Comparison of ENCODE assay signal across 8 mouse cellular contexts in the genomic region with DNA sequence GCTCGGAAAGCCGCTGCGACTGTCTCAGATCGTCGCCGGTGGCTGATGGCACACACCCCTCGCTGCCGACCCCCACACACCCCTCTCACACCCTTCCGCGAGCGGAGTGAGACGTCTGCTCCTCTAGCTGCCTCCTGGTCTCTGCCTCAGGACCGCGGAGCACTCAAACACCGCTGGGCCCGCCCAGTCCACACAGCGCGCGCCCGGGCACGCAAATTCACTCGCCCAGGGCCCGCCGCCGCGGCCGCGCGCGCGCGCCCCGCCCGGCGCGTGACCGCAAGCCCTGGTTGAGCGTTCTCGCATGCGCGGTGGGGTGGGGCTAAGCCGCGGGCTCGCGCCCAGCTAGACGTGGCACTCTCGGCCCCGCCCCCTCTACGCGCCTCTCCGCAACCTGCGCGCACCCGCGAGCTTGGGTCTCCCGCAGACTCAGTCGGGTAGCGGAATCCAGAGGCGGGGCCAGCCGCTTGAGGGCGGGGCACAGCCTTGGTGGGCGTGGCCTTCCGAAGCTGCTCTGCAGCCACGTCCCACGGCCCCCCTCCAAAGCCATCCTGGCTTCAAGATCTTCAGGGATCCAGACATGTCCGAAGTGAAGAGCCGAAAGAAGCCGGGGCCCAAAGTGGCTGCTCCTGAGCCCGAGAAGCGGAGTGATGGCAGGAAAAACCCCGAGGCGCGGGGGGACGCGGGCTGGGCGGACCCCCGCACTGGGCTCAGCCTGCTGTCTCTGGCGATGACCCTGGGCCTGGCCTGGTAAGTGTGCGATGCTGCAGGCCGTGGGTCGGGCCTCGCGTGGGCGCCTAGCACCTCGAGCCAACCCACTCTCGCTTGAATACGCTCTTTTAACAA. TPM values are rescaled to one million over a fixed set of nuclear protein-coding genes. Genes with fewer than 3 reads are reported as not detected.
DNase-seq lines count a peak whose midpoint lies in the region; ATAC-seq lines count a peak whose summit lies in the region.

Apaf1 (minus strand) TSS at position 221 of the 843 bp plus-strand sequence.
Ikbip (plus strand) TSS at position 391 of the 843 bp plus-strand sequence.

- no peaks in the 10 kb centered on the region for H3K27me3 ChIP-seq in hindbrain, embryonic 16.5 days (replicated peaks; ENCODE audit: control insufficient read depth, insufficient read depth, low read length)

- peaks cover under 1% of the 10 kb centered on the region for H3K36me3 ChIP-seq in hindbrain, embryonic 16.5 days (ENCODE audit: control insufficient read depth, insufficient read depth, low read length)
- peaks cover 14% of the 10 kb centered on the region for H3K36me3 ChIP-seq in macrophage (ENCODE audit: inconsistent target)

- peak; percentile 94 for DNase-seq in WW6 (ENCODE audit: low read depth, low spot score)
- DNase-seq in cerebellum, postnatal 4 days (ENCODE audit: low spot score in 2 of 2): peak; percentile 98 to 100
- peak; percentile 99 for DNase-seq in gastrocnemius, adult 18-20 months (ENCODE audit: low spot score)
- peak; percentile 99 to 100 for DNase-seq in left cerebral cortex, adult 18-20 months (ENCODE audit: low spot score in 2 of 2)
- peak; percentile 100 for DNase-seq in right cerebral cortex, adult 18-20 months
- peak; percentile 97 for DNase-seq in urinary bladder, postnatal 10 days (ENCODE audit: low spot score)

- H3K4me3 ChIP-seq in hindbrain, embryonic 16.5 days (ENCODE audit: low read length): peak within 1 kb of the TSS; percentile 97
- H3K4me3 ChIP-seq in macrophage (ENCODE audit: inconsistent target): peak within 1 kb of the TSS; percentile 80

- H3K4me2 ChIP-seq in hindbrain, embryonic 16.5 days (ENCODE audit: low read length): peak within 1 kb of the TSS; percentile 81

- H3K4me1 ChIP-seq in hindbrain, embryonic 16.5 days (ENCODE audit: control insufficient read depth, insufficient read depth, low read depth, low read length): peaks cover 4% of the 10 kb centered on the region

- H3K27ac ChIP-seq in hindbrain, embryonic 16.5 days (ENCODE audit: low read depth, low read length): peak within 1 kb of the TSS; percentile 88
- peak within 1 kb of the TSS; percentile 76 for H3K27ac ChIP-seq in macrophage

- H3K79me2 ChIP-seq in macrophage (ENCODE audit: inconsistent target): peaks cover 44% of the 10 kb centered on the region

- no peaks in the 10 kb centered on the region for H3K9me3 ChIP-seq in hindbrain, embryonic 16.5 days (ENCODE audit: control insufficient read depth, low read length)

- ATAC-seq in hindbrain, embryonic 16.5 days: peak; percentile 96

- WGBS in hindbrain, embryonic 16.5 days: 0% methylated on average over 79 of the region's 87 CpGs
- WGBS in macrophage (ENCODE audit: missing documents): under 1% methylated on average over 86 of the region's 87 CpGs

- H3K9ac ChIP-seq in hindbrain, embryonic 16.5 days (ENCODE audit: low read depth, low read length): peak within 1 kb of the TSS; percentile 90

RNA-seq across cellular contexts. Expression of gene Apaf1, which starts in this region (rescaled TPM):
- total RNA-seq in gastrocnemius, adult 18-20 months (2021): 1 to 10 TPM; 1.7 to 2.2 TPM
- polyA plus RNA-seq in hindbrain, embryonic 16.5 days (2015; fragmentation: Nextera tagmentation; extraction: Ambion mirVana): 12.2 and 15.2 TPM in 2 replicates
- total RNA-seq in left cerebral cortex, adult 18-20 months (2021): 10 to 100 TPM; 11.8 to 16.0 TPM
- 100 to 1,000 TPM; 204 to 725 (median 324) TPM for total RNA-seq in macrophage (2018; cell fraction: chromatin; rRNA removed)
- total RNA-seq in macrophage (2018; cell fraction: cytosol; rRNA removed): 100 to 1,000 TPM in 2 of 26 experiments, 10 to 100 TPM in 24; 40.9 to 107 (median 55.1) TPM
- total RNA-seq in macrophage (2018; cell fraction: nucleus; rRNA removed): 100 to 1,000 TPM; 116 to 469 (median 239) TPM
- polyA plus RNA-seq in macrophage (2018): 13.1 to 39.9 TPM (median 29.7 TPM) in 3 replicates

RNA-seq across cellular contexts. Expression of gene Ikbip, which starts in this region (rescaled TPM):
- 10 to 100 TPM in 1 of 2 experiments, 1 to 10 TPM in 1; 9.7 to 12.7 TPM for total RNA-seq in gastrocnemius, adult 18-20 months (2021)
- 19.7 and 20.6 TPM in 2 replicates for polyA plus RNA-seq in hindbrain, embryonic 16.5 days (2015; fragmentation: Nextera tagmentation; extraction: Ambion mirVana)
- 10 to 100 TPM; 13.0 to 14.2 TPM for total RNA-seq in left cerebral cortex, adult 18-20 months (2021)
- 10 to 100 TPM in 14 of 26 experiments, 1 to 10 TPM in 12; 3.0 to 30.2 (median 11.3) TPM for total RNA-seq in macrophage (2018; cell fraction: chromatin; rRNA removed)
- total RNA-seq in macrophage (2018; cell fraction: cytosol; rRNA removed): 10 to 100 TPM in 22 of 26 experiments, 1 to 10 TPM in 4; 8.3 to 17.7 (median 12.3) TPM
- 10 to 100 TPM in 20 of 26 experiments, 1 to 10 TPM in 6; 6.7 to 35.7 (median 13.5) TPM for total RNA-seq in macrophage (2018; cell fraction: nucleus; rRNA removed)
- polyA plus RNA-seq in macrophage (2018): 12.9 to 17.5 TPM (median 14.3 TPM) in 3 replicates

Comparison
In these comparisons a context has a peak if more than half of its experiments do, and no peak if none do; other contexts are left out.
1. Peak in every context shown above with its lines: DNase-seq, ATAC-seq, H3K4me3 ChIP-seq and H3K27ac ChIP-seq.
2. RNA of gene Apaf1 (total RNA-seq): 11.8 to 16.0 TPM in left cerebral cortex, adult 18-20 months; 1.7 to 2.2 TPM in gastrocnemius, adult 18-20 months; every median in the first group is over 4 times any median in the second.